Mouse (Mus musculus): ENCODE data around the gene Anapc1. TPM values are rescaled to one million over a fixed set of nuclear protein-coding genes. Genes with fewer than 3 reads are reported as not detected.
A peak's percentile ranks its signal among the peaks of the same experiment; 100 is the strongest.

Anapc1 gene
- total RNA-seq (2012; rRNA removed): 93.3 and 102 TPM in 2 replicates

GRCm38 (mm10) chr2:128686921-128687557, at the start of gene Anapc1:
Anapc1 (minus strand) TSS chr2:128687391.
- peak within 1 kb of the TSS; percentile 82 to 90 for H3K4me3 ChIP-seq (ENCODE audit: insufficient read depth in 1 of 2, low read depth in 1 of 2, low read length in 2 of 2, poor library complexity in 1 of 2, severe bottlenecking in 1 of 2)
- H3K27ac ChIP-seq (ENCODE audit: insufficient read depth, low read depth, low read length, poor library complexity, severe bottlenecking): peak within 1 kb of the TSS; percentile 29
- 0 out of 4 replicates have a peak, but pooled peaks cover 0 to 2% of the 10 kb centered on the region in 2 experiments for H3K4me1 ChIP-seq (ENCODE audit: control insufficient read depth in 2 of 2, insufficient read depth in 2 of 2, low read length in 2 of 2, poor library complexity in 1 of 2)
- H3K9me3 ChIP-seq (ENCODE audit: control insufficient read depth, insufficient read depth, low read depth, low read length): no peaks in the 10 kb centered on the region
- in situ Hi-C loops (cut with MboI; ENCODE audit: low sequenced_read_pairs in 2 of 2, unreplicated experiment in 2 of 2): no loop called here
- H3K9ac ChIP-seq (ENCODE audit: insufficient read depth, low read depth, low read length, poor library complexity, severe bottlenecking): peak within 1 kb of the TSS; percentile 98
- DNase-seq (ENCODE audit: low read depth, low spot score): peak; percentile 72
- TF ChIP-seq ZNF384 (IDR thresholded peaks at IDR 0.05; ENCODE audit: low read depth, low read length): no peak
- peak; percentile 48; the same call in 1 of the 2 replicates for TF ChIP-seq HCFC1 (IDR thresholded peaks at IDR 0.05; ENCODE audit: borderline replicate concordance, insufficient read depth, low read length)
- H3K36me3 ChIP-seq (ENCODE audit: control insufficient read depth, insufficient read depth, low read length, poor library complexity, severe bottlenecking): no peaks in the 10 kb centered on the region

- Histone ChIP-seq H3K4me1 (ENCODE audit: control insufficient read depth in 2 of 2, insufficient read depth in 2 of 2, low read length in 2 of 2, poor library complexity in 1 of 2) (no peaks in the 10 kb centered on the region), H3K36me3 (ENCODE audit: control insufficient read depth, insufficient read depth, low read length, poor library complexity, severe bottlenecking) (no peaks in the 10 kb centered on the region), H3K9me3 (ENCODE audit: control insufficient read depth, insufficient read depth, low read depth, low read length) (no peaks in the 10 kb centered on the region), H3K27ac (ENCODE audit: insufficient read depth, low read depth, low read length, poor library complexity, severe bottlenecking) (no peak overlapping the region), H3K9ac (ENCODE audit: insufficient read depth, low read depth, low read length, poor library complexity, severe bottlenecking) (no peak overlapping the region), H3K4me3 (ENCODE audit: insufficient read depth in 1 of 2, low read depth in 1 of 2, low read length in 2 of 2, poor library complexity in 1 of 2, severe bottlenecking in 1 of 2) (no peak overlapping the region)
- TF ChIP-seq CHD2 (IDR thresholded peaks at IDR 0.05; ENCODE audit: low read depth, low read length) (no peak), MAFK (IDR thresholded peaks at IDR 0.05; ENCODE audit: insufficient read depth, low read depth, low read length) (no peak), HCFC1 (IDR thresholded peaks at IDR 0.05; ENCODE audit: borderline replicate concordance, insufficient read depth, low read length) (no peak), ZNF384 (IDR thresholded peaks at IDR 0.05; ENCODE audit: low read depth, low read length) (no peak), ZC3H11A (IDR thresholded peaks at IDR 0.05; ENCODE audit: borderline replicate concordance, low read depth, low read length) (no peak)
- no peak for DNase-seq (ENCODE audit: low read depth, low spot score)
- in situ Hi-C loops (cut with MboI; ENCODE audit: low sequenced_read_pairs in 2 of 2, unreplicated experiment in 2 of 2): no loop called here
Measured at GRCm38 (mm10) chr2:128735089-128735488, 47.9 kb upstream of the Anapc1 start.

- no peak for TF ChIP-seq ZNF384 (IDR thresholded peaks at IDR 0.05; ENCODE audit: low read depth, low read length)
- no peak for TF ChIP-seq ZC3H11A (IDR thresholded peaks at IDR 0.05; ENCODE audit: borderline replicate concordance, low read depth, low read length)
- TF ChIP-seq MAFK (IDR thresholded peaks at IDR 0.05; ENCODE audit: insufficient read depth, low read depth, low read length): no peak
- no peak for TF ChIP-seq CHD2 (IDR thresholded peaks at IDR 0.05; ENCODE audit: low read depth, low read length)
- TF ChIP-seq HCFC1 (IDR thresholded peaks at IDR 0.05; ENCODE audit: borderline replicate concordance, insufficient read depth, low read length): no peak
- H3K27ac ChIP-seq (ENCODE audit: insufficient read depth, low read depth, low read length, poor library complexity, severe bottlenecking): no peak overlapping the region
- no peaks in the 10 kb centered on the region for H3K9me3 ChIP-seq (ENCODE audit: control insufficient read depth, insufficient read depth, low read depth, low read length)
- in situ Hi-C loops (cut with MboI; ENCODE audit: low sequenced_read_pairs in 2 of 2, unreplicated experiment in 2 of 2): no loop called here
- no peak overlapping the region for H3K4me3 ChIP-seq (ENCODE audit: insufficient read depth in 1 of 2, low read depth in 1 of 2, low read length in 2 of 2, poor library complexity in 1 of 2, severe bottlenecking in 1 of 2)
- H3K4me1 ChIP-seq (ENCODE audit: control insufficient read depth in 2 of 2, insufficient read depth in 2 of 2, low read length in 2 of 2, poor library complexity in 1 of 2): peaks cover 0 to 2% of the 10 kb centered on the region in 2 experiments; a peak in 1 of 4 replicates
- no peak for DNase-seq (ENCODE audit: low read depth, low spot score)
- H3K36me3 ChIP-seq (ENCODE audit: control insufficient read depth, insufficient read depth, low read length, poor library complexity, severe bottlenecking): no peaks in the 10 kb centered on the region
- H3K9ac ChIP-seq (ENCODE audit: insufficient read depth, low read depth, low read length, poor library complexity, severe bottlenecking): no peak overlapping the region
Measured at GRCm38 (mm10) chr2:128731951-128732350, 44.8 kb upstream of the Anapc1 start.

GRCm38 (mm10) chr2:128731514-128731913, 44.3 kb upstream of the Anapc1 start:
- in situ Hi-C loops (cut with MboI; ENCODE audit: low sequenced_read_pairs in 2 of 2, unreplicated experiment in 2 of 2): no loop called here
- Histone ChIP-seq H3K36me3 (ENCODE audit: control insufficient read depth, insufficient read depth, low read length, poor library complexity, severe bottlenecking) (no peaks in the 10 kb centered on the region), H3K9ac (ENCODE audit: insufficient read depth, low read depth, low read length, poor library complexity, severe bottlenecking) (no peak overlapping the region), H3K4me1 (ENCODE audit: control insufficient read depth in 2 of 2, insufficient read depth in 2 of 2, low read length in 2 of 2, poor library complexity in 1 of 2) (peaks cover 0 to 2% of the 10 kb centered on the region in 2 experiments; a peak in 1 of 4 replicates), H3K9me3 (ENCODE audit: control insufficient read depth, insufficient read depth, low read depth, low read length) (no peaks in the 10 kb centered on the region), H3K4me3 (ENCODE audit: insufficient read depth in 1 of 2, low read depth in 1 of 2, low read length in 2 of 2, poor library complexity in 1 of 2, severe bottlenecking in 1 of 2) (no peak overlapping the region), H3K27ac (ENCODE audit: insufficient read depth, low read depth, low read length, poor library complexity, severe bottlenecking) (no peak overlapping the region)
- no peak for TF ChIP-seq CHD2 (IDR thresholded peaks at IDR 0.05; ENCODE audit: low read depth, low read length)
- no peak for TF ChIP-seq ZC3H11A (IDR thresholded peaks at IDR 0.05; ENCODE audit: borderline replicate concordance, low read depth, low read length)
- TF ChIP-seq MAFK (IDR thresholded peaks at IDR 0.05; ENCODE audit: insufficient read depth, low read depth, low read length): no peak
- TF ChIP-seq ZNF384 (IDR thresholded peaks at IDR 0.05; ENCODE audit: low read depth, low read length): no peak
- no peak for TF ChIP-seq HCFC1 (IDR thresholded peaks at IDR 0.05; ENCODE audit: borderline replicate concordance, insufficient read depth, low read length)
- DNase-seq (ENCODE audit: low read depth, low spot score): no peak
